Mouse (Mus musculus): ENCODE results near the gene Gm49337. TPM values are rescaled to one million over a fixed set of nuclear protein-coding genes. Genes with fewer than 3 reads are reported as not detected.
A peak's percentile ranks its signal among the peaks of the same experiment; 100 is the strongest.

The Gm49337 gene
- total RNA-seq, 4 experiments from 2014 or later: 0.32 to 1.4 TPM; not detected in 2

DNA sequence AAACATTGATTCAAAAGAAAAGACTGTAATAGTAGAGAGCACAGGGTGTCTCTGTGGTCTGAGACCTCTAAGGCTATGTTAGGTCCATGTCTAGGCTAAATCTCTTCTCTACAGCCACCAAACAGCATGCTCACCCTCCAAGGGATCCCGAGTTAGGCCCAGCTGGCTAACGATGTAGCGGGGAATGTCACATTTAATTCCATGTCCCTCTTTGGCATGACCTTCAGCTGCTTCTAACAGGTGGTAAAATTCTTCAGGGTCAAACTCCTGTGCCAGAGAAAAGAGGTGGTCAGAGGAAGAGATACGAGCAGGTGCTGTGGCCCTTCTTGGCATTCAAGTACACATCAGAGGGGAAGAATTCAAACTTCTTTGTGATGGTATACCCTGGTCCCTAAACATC is 144.4 kb downstream of the Gm49337 start:
- no peak for DNase-seq (ENCODE audit: low spot score in 2 of 2)

DNA sequence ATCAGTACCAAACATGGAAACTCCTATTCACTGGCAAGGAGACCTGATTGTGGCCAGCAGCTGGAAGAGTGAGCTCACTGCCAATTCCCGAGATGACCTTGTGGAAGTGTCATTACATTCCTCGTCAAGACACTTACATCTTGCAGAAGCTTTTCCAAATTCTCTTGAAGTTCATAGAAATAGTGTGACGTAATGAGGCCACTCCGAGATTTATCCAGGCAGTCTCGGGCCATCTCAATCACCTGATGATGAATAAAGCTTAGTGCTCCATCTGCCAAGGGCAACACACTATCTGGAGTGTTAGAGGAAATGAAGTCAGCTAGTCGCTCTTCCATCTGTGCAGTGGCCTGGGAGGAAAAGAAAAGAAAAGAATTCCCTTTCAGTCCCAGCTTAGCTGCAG is 148.9 kb downstream of the Gm49337 start:
- DNase-seq (ENCODE audit: low spot score in 2 of 2): no peak

DNA sequence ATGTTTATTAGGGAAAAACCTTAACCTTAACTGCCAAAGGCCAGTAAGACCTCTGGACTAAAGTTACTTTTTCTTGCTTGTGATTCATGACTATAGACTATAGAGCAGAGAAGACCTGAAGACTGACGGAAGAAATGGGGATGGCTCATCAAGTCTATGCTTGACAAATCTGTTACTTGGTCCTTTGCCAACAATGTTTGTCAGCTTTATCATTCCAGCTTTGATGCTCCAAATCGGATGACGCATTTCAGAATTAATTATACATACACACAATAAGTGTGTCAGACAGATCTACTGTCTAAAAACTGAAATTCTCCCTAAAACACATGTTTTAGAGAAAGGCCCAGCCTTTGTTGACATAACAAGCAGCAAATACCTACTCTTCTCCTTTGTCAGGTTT is 156.1 kb downstream of the Gm49337 start:
- DNase-seq (ENCODE audit: low spot score in 2 of 2): no peak

DNA sequence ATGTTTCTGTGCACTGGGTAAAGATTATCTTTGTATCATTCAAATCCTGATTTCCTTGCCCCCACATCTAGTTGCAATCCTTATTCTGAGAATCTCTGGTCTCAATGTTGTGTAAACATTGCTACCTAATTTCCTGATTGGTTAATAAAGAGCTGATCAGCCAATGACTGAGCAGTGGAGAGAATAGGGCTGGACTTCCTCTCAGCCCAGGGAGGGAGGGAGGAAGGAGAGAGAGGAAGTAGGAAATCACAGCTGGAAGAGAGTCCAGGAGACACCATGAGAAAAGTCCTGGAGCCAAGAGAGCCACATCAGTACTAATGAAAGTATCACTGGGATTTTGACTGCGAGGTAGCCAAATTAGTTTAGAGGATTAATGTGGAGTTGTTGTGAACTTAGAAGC is 163.1 kb downstream of the Gm49337 start:
- DNase-seq (ENCODE audit: low spot score in 2 of 2): no peak

DNA sequence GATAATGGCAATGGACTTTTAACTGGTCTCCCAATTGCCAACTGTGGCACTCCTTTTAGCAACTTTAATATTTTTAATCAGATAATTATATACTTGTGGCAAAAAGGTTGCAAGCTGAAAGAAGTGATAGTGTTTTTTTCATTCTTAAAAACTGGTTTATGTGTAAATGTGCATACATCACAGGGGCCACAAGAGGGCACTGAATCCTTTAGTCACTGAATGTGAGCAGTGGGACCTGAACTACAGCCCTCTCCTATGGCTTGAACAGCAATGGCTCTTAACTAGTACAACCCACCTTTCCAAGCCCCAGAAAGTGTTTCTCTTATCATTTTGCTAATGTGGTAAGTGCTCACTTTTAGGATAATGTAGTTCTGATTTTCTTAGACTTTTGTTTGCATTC is 168.9 kb downstream of the Gm49337 start:
- DNase-seq (ENCODE audit: low spot score in 2 of 2): peak in 1 of 2 experiments; percentile 15

Other genes starting within 250 kb of the Gm49337 start
- gene Dmbx1, start 233.5 kb upstream of the Gm49337 start, total RNA-seq (2022): not detected
- gene Faah, start 155.5 kb upstream of the Gm49337 start, total RNA-seq (2022): under 1 TPM in 3 of 4 experiments, not detected in 1; 0.07 to 0.35 (median 0.12) TPM
- gene Nsun4, start 119.5 kb upstream of the Gm49337 start, total RNA-seq (2022): 10 to 100 TPM; 13.3 to 13.5 (median 13.4) TPM
- 100 to 1,000 TPM; 732 to 881 (median 822) TPM for gene Uqcrh, start 98.3 kb upstream of the Gm49337 start, total RNA-seq (2022)
- 10 to 100 TPM; 16.3 to 22.4 (median 18.6) TPM for gene Lrrc41, start 98.1 kb upstream of the Gm49337 start, total RNA-seq (2022)
- under 1 TPM; 0.18 to 0.46 (median 0.27) TPM for gene Rad54l, start 49.7 kb upstream of the Gm49337 start, total RNA-seq (2022)
- gene Pomgnt1, start 49.5 kb upstream of the Gm49337 start, total RNA-seq (2022): 10 to 100 TPM; 50.0 to 51.9 (median 50.8) TPM
- 1 to 10 TPM; 4.4 to 7.7 (median 6.9) TPM for gene Lurap1, start 22.0 kb upstream of the Gm49337 start, total RNA-seq (2022)
- gene Tspan1, start 5.8 kb upstream of the Gm49337 start, total RNA-seq (2022): not detected
- gene 1700042G07Rik, start within 50 bp of the Gm49337 start, total RNA-seq (2022): not detected
- gene Pik3r3, start 48.2 kb downstream of the Gm49337 start, total RNA-seq (2022): 1 to 10 TPM; 3.7 to 8.2 (median 5.5) TPM

All from gastrocnemius, adult 8-10 months (tissue).